Mouse (Mus musculus): ENCODE data around the gene Mss51. TPM values are rescaled to one million over a fixed set of nuclear protein-coding genes. Genes with fewer than 3 reads are reported as not detected.

Gene Mss51
- total and polyA plus RNA-seq, 3 experiments = 0.07 to 0.61 (median 0.21) TPM

DNA sequence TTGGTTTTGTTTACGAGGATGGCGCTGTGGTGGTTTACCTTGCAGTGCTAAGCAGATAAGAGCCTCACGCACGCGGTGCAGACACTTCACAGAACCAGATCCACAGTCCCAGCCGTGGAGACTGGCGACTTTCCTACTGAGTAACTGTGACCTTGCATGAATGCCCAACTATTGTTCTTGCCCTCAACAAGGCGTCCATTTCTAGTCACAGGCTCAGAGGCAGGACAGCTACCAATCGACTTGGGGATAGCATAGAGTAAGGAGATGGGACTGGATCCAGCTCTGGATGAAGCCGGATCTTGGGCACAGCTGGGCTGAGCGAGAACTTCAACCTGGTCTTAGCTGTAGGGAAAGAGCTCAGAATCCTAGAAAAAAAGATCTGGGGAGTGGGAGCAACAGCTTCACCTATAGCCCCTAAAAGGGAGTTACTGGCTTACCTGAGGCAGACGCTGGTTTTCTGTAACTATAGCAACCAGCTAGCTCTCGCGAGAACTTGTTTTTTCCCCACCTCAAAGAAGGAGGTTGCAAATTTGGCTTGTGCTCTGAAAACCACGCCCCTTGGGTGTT is 44.9 kb downstream of the Mss51 start, which contains the start of gene Cfap70:
TSS of gene Cfap70 (minus strand) at position 462 of the 567 bp plus-strand sequence.
- DNase-seq = peak; percentile 80

DNA sequence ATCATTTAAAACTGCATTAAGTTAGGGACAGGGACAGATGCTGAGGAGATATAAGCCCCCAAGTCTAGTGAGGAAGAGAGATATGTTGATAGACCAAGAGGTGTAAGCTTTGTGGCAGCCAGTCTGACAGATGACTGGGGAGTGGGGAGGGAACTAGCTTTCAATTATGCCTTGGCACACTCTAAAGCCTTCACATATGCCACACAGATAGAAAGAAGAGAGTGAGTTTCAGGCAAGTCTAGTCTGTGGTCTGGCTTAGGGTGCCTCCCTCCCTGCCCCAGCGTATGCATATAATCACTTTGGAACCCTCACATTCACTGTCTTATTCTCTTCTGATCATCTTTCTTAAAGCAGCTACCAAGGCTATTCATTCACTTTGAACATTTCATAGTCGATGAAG is 45.4 kb downstream of the Mss51 start:
- no peak for DNase-seq

GRCm38 (mm10) chr14:20447209-20447608 is 49.5 kb downstream of the Mss51 start:
- no peak for DNase-seq

DNA sequence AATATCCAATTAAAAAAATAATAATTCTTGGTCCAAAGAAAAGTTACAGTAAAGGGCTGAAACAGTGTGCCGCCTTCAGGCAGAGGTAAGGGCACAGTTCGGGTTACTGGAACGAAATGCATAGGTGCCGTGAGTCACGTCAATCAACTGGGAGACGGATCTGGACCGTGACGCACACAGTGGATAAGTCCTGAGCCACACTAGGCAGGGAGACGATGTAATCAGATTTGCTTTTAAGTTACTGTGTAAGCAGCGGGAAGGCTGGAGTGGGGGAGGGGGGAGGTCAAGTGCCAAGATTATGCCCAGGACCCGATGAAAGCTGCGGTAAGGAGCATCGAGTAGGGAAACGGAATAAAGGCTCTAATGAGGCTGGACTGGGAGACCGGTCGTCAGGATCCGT is 54.4 kb downstream of the Mss51 start:
- DNase-seq = peak; percentile 19

DNA sequence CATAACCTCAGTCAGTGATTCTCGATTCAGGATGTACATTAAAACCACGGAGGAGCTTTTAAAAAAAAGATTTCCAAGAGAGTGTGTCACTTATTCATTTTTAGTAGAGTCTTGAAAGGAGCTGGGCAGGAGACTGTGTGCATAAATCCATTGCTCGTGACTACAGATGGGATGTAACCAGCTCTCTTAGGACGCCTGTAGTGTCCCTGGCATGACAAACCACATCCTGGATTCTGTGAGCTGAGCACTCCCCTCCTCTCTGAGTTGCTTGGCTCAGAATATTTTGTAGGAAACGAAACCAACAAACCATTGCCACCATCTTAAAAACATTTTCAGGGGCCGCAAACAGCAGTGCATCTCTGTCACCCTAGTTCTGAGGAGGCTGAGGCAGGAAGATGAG is 59.7 kb downstream of the Mss51 start:
- no peak for DNase-seq

Other genes starting within 250 kb of the Mss51 start
- not detected for gene Kcnk16, start 227.7 kb downstream of the Mss51 start, total RNA-seq (2021)
- gene Kcnk16, start 227.7 kb downstream of the Mss51 start, polyA plus RNA-seq (2012; rRNA removed) = not detected in 2 replicates
- gene Nudt13, start 202.2 kb downstream of the Mss51 start, total RNA-seq (2021) = 10 to 100 TPM; 45.7 to 55.2 TPM
- gene Nudt13, start 202.2 kb downstream of the Mss51 start, polyA plus RNA-seq (2012; rRNA removed) = 22.3 and 23.2 TPM in 2 replicates
- gene Ecd, start 148.8 kb downstream of the Mss51 start, total RNA-seq (2021) = 10 to 100 TPM; 41.4 to 43.6 TPM
- 10.3 and 14.9 TPM in 2 replicates for gene Ecd, start 148.8 kb downstream of the Mss51 start, polyA plus RNA-seq (2012; rRNA removed)
- 10 to 100 TPM; 40.2 to 41.6 TPM for gene Fam149b, start 148.7 kb downstream of the Mss51 start, total RNA-seq (2021)
- 14.9 and 15.2 TPM in 2 replicates for gene Fam149b, start 148.7 kb downstream of the Mss51 start, polyA plus RNA-seq (2012; rRNA removed)
- gene Dnajc9, start 108.0 kb downstream of the Mss51 start, total RNA-seq (2021) = 10 to 100 TPM; 28.8 to 33.6 TPM
- gene Dnajc9, start 108.0 kb downstream of the Mss51 start, polyA plus RNA-seq (2012; rRNA removed) = 36.4 and 40.3 TPM in 2 replicates
- 10 to 100 TPM; 56.4 to 81.3 TPM for gene Mrps16, start 103.3 kb downstream of the Mss51 start, total RNA-seq (2021)
- 58.8 and 64.4 TPM in 2 replicates for gene Mrps16, start 103.3 kb downstream of the Mss51 start, polyA plus RNA-seq (2012; rRNA removed)
- gene Cfap70, start 44.7 kb downstream of the Mss51 start, total RNA-seq (2021) = 1 to 10 TPM; 1.1 to 2.9 TPM
- 0.06 and 0.12 TPM in 2 replicates for gene Cfap70, start 44.7 kb downstream of the Mss51 start, polyA plus RNA-seq (2012; rRNA removed)
- gene Anxa7, start 16.8 kb downstream of the Mss51 start, total RNA-seq (2021) = 100 to 1,000 TPM; 109 to 121 TPM
- gene Anxa7, start 16.8 kb downstream of the Mss51 start, polyA plus RNA-seq (2012; rRNA removed) = 133 and 139 TPM in 2 replicates
- 10 to 100 TPM; 55.2 to 71.6 TPM for gene Ppp3cb, start 49.7 kb upstream of the Mss51 start, total RNA-seq (2021)
- 2.1 and 2.8 TPM in 2 replicates for gene Ppp3cb, start 49.7 kb upstream of the Mss51 start, polyA plus RNA-seq (2012; rRNA removed)
- gene Usp54, start 144.2 kb upstream of the Mss51 start, total RNA-seq (2021) = 10 to 100 TPM; 11.3 to 12.1 TPM
- 4.7 and 5.6 TPM in 2 replicates for gene Usp54, start 144.2 kb upstream of the Mss51 start, polyA plus RNA-seq (2012; rRNA removed)
- not detected for gene Myoz1, start 159.6 kb upstream of the Mss51 start, total RNA-seq (2021)
- not detected in 2 replicates for gene Myoz1, start 159.6 kb upstream of the Mss51 start, polyA plus RNA-seq (2012; rRNA removed)
- under 1 TPM; 0.17 to 0.35 TPM for gene Synpo2l, start 171.5 kb upstream of the Mss51 start, total RNA-seq (2021)
- 0.13 and 0.35 TPM in 2 replicates for gene Synpo2l, start 171.5 kb upstream of the Mss51 start, polyA plus RNA-seq (2012; rRNA removed)
- gene Sec24c, start 177.4 kb upstream of the Mss51 start, total RNA-seq (2021) = 100 to 1,000 TPM; 109 to 142 TPM
- gene Sec24c, start 177.4 kb upstream of the Mss51 start, polyA plus RNA-seq (2012; rRNA removed) = 283 and 329 TPM in 2 replicates
- gene Fut11, start 198.1 kb upstream of the Mss51 start, total RNA-seq (2021) = 10 to 100 TPM; 15.5 to 18.0 TPM
- 47.8 and 51.2 TPM in 2 replicates for gene Fut11, start 198.1 kb upstream of the Mss51 start, polyA plus RNA-seq (2012; rRNA removed)
- gene Chchd1, start 206.1 kb upstream of the Mss51 start, total RNA-seq (2021) = 10 to 100 TPM; 66.6 to 93.6 TPM
- gene Chchd1, start 206.1 kb upstream of the Mss51 start, polyA plus RNA-seq (2012; rRNA removed) = 5.9 and 8.5 TPM in 2 replicates
- gene Zswim8, start 210.7 kb upstream of the Mss51 start, total RNA-seq (2021) = 100 to 1,000 TPM in 1 of 2 experiments, 10 to 100 TPM in 1; 95.8 to 128 TPM
- 279 and 287 TPM in 2 replicates for gene Zswim8, start 210.7 kb upstream of the Mss51 start, polyA plus RNA-seq (2012; rRNA removed)
- gene Ndst2, start 237.7 kb upstream of the Mss51 start, total RNA-seq (2021) = 10 to 100 TPM; 24.6 to 25.0 TPM
- 34.9 and 35.9 TPM in 2 replicates for gene Ndst2, start 237.7 kb upstream of the Mss51 start, polyA plus RNA-seq (2012; rRNA removed)